Mouse (Mus musculus): ENCODE measurements around the gene Ccnd2. TPM values are rescaled to one million over a fixed set of nuclear protein-coding genes. Genes with fewer than 3 reads are reported as not detected.

The Ccnd2 gene
- 60.9 and 79.1 TPM in 2 replicates for total RNA-seq (2017)

DNA sequence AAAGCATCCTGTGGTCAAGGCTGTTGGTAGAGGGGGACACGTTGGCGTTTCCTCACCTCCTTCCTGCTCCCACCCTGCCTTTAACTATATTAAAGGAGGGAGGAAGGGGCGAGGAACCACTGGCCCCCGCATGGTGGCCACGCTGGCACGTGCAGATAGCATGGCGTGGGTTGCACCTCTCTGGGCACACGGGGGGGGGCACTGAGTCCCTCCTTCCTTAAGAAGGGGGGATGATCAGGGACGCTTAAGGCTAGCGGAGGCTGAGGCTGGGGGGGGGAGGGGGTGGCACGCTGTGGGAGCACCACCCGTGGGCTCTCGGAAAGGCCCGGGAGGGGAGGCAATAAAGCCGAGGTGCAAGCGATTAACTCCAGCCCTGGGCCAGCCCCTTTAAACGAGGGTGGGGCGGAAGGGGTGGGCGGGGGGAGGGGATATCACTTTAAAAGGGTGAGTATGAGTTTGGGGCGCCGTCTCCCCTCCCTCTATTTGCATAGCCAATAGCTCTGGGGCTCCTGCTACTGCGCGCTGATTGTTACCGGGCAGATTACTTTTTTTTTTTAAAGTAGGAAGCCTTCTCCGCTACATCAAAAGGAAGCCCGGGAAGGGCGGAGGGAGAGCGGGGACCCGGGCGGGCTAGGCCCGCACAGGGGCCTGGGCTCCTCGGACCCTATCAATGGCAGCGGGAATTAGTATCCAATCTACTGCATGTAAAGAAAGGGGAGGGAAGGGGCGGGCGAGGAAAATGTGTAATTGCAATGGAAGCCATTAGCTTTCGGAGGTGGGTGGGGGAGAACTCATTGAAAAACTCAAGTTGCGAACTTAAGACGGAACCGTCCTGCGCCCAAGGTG, at the start of gene Ccnd2:
TSS of gene Ccnd2 (minus strand) at position 88 of the 846 bp plus-strand sequence.
- ATAC-seq (replicated peaks; ENCODE audit: low read depth, poor library complexity, severe bottlenecking) = peak; percentile 23

DNA sequence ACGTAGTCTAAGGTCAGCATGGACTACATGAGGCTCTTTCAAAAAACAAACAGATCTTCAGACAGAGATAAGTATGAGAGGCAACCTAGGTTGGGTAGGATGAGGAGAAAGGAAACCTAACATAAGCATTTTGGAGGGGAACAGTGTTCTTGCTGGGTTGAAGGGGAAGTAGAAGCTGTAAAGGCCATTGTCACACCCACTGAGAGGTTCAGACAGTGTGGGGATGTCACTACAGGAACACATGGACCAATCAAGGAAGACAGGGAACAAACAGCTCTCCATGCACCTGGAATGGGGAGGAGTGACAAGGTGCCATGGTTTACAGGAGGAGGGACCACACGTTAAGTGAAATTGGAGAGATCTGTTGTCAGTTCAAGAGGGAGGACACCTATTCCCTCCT, 45.0 kb upstream of the Ccnd2 start:
- ATAC-seq (replicated peaks; ENCODE audit: low read depth, poor library complexity, severe bottlenecking) = 0 out of 2 replicates have a peak, but pooled peaks have one; percentile 8

DNA sequence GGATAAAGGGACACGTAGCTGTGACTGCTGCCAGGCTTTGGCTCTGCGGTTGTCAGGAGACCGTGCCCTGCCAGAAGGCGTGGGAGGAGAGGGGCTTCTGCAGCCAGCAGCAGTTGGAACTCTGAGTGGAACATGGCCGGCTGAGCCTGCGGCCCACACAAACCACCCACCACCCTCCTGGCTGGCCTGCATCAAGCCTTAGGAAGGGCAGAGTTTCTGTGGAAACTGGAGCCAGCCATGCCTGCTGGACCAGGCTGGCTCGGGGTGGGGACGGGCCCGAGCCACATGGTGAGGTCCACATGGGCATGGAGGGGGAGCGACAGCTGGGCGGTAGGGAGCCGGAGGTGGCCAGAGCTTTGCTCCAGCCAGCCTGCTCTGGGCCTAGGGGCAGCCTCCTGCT, 29.3 kb upstream of the Ccnd2 start:
- ATAC-seq (replicated peaks; ENCODE audit: low read depth, poor library complexity, severe bottlenecking) = no peak

DNA sequence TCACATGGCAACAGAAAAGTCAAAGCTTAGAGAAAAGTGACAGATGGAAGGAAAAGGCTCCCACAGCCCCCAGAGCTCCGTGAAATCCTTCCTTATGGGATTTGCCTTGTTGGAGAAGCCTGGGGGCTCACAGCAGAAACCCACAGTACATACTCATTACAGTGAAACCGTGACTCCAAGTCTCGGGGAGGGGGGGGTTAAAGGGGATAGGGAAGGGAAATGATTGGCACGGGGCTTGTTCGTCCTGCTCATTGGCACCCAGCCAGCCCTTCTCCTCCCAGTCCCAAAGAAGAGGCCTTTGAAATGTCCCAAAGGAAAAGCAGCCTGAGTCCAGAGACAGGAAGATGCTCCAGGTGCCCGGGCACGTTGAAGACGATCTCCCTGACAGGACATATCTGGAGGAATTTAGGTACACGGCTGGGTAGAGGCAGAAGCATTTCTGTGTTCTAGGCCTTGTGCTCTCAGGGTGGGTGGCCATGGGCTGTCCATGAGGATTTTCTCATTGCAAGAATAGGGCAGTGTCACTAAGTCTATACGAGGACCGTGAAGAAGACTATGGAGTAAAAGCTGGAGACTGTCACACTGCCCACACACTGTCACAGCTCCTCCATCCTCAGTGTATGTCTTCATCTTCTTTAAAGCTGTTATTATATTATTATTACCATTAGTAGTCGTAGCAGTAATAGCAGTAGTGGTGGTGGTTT, 27.2 kb upstream of the Ccnd2 start:
- ATAC-seq (replicated peaks; ENCODE audit: low read depth, poor library complexity, severe bottlenecking) = no peak

DNA sequence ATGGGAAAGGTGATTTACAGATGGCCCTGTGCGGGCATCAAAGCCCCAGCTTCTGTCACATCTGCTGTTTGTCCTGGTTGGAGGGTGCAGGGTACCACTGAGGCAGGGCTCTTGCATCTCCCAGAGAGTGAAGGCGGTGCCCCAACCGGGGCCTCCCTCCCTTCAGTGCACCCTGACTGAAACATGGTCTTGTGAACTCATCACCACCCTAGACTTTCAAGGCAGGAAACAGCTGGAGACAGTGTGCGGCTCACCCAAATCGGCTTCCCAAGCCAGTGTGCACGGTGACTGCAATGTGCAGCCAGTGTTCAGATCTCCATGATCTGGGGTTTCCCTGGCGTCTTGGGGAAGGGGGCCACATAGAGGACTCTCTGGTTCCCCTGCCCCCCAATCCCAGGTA, 26.0 kb upstream of the Ccnd2 start:
- ATAC-seq (replicated peaks; ENCODE audit: low read depth, poor library complexity, severe bottlenecking) = peak; percentile 71

DNA sequence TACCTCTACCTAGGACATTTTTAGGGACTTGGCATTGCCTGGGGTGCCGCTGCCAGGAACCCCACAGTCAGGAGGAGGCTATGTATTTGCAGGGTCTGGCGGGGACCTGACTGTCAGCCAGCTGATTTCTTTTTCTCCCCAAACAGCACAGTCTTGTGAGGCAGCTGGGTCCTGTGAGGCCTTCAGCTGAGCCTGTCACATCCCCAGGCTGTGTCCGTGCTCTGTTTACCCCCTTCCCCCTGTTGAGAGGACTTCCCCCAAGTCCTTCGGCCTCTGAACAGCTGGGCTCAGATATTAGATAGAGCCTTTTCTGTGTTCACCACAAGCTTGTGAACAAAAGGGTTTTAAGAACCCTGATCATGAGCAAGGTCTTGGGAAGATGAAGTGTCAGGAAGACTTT, 25.4 kb upstream of the Ccnd2 start:
- ATAC-seq (replicated peaks; ENCODE audit: low read depth, poor library complexity, severe bottlenecking) = no peak

DNA sequence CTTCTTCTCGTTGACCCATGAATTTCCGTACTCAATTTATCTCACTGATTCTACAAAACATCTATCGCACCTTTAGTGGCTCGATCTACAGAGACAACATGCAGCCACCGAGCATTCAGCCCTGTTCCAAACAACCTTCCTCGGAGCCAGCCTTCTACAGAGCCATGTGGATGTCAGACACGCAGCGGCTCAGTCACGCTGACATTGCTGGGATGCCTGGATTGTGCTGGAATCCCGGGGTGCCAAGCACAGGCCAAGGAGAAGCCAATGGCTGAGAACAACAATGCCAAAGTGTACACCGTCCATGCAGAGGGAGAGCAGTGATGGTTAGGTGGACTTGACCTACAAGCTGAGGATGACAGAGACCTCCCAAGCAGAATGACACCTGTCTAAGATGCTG, 20.5 kb upstream of the Ccnd2 start:
- ATAC-seq (replicated peaks; ENCODE audit: low read depth, poor library complexity, severe bottlenecking) = no peak

DNA sequence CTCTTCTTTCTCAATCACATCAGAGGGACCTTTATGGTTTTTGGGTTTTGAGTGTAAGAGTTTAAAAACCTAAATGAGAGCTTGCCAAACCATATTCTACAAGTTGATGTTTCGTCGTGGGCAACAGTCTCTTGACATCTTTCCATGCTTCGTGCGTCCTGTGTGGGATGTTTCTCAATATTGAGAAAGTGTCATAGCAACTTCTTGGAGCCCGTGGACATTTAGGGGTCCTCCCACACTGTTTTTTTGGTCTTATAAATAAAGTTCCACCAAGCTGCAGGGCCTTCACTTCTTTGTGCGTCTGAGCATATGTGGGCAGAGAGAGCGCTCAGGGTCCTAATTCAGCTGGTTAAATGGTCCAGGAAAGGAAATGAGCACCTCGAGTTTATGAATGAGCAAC, 18.7 kb upstream of the Ccnd2 start:
- ATAC-seq (replicated peaks; ENCODE audit: low read depth, poor library complexity, severe bottlenecking) = no peak

DNA sequence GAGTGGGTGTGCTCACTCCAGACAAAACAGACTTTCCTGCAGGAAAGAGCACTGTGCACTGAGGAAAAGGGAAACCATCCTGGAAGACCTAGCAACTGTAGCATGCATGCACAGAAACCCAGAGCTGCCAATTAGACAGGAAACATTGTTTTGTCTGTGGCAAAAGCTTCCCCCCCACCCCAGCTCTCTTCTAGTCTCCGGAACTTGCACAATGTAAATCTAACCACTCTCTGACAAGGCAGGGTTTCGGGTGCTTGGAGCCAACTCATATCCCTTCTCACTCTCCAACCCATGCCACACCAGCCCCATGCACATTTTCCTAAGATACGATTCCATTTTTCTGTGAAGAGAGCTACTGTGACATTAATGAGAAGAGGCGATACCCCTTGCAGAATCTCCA, 13.7 kb upstream of the Ccnd2 start:
- ATAC-seq (replicated peaks; ENCODE audit: low read depth, poor library complexity, severe bottlenecking) = peak; percentile 76

DNA sequence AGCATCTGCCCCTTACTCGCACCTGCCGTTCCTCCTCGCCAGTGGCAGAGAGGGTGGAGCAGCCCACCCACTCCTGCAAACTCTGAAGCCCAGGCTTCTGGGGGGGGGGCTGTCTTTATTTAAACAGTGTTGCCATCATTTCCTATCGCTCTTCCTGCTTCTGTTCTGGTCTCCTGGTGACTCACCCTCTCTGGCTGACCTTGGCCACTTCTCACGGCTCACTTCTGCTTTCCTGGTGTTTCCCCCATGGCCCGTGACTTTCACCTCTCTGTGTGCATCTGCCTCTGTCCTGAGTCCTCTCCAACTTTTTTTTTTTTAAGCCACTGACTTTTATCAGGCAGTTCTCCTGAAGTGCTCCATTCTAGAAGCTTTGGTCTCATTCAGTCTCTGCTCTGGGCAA, 10.8 kb upstream of the Ccnd2 start:
- peak; percentile 92 for ATAC-seq (replicated peaks; ENCODE audit: low read depth, poor library complexity, severe bottlenecking)

DNA sequence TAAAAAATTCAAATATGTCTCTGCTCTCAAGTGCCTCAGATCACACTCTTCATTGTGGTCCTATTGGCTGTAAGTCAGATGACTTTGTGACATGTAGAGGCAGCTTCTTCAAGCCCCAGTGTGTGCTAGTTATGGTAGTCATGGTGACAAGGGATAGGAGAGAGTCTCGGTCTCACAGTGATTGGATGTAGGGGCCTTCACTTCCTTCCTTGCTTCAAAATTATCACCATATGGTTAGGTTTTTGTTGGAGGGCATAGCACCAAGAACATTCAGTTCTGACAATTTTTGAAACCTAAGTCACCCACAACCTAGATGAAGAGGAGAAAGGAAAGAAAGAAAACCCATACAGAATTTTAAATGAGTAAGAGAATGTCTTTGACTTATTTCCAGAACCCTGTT, 5.3 kb upstream of the Ccnd2 start:
- no peak for ATAC-seq (replicated peaks; ENCODE audit: low read depth, poor library complexity, severe bottlenecking)

DNA sequence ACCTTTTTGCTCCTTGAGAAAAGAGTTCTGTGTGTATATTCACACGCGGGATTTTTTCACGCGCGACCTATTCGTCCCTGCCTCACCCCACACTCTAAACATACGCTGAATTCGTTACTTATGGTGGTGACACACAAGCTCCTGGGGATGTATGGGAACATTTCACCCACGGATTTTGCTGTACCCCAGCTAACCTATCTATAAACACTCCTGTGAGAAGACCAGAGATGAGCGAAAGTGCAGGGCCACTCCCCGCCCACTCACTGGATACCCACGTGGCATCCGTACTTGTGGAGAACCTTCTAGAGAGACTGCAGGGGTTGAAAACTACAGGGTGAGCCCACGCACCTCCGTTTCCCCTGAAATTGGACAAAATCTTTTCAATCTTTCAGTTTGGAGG, 3.5 kb upstream of the Ccnd2 start:
- no peak for ATAC-seq (replicated peaks; ENCODE audit: low read depth, poor library complexity, severe bottlenecking)

DNA sequence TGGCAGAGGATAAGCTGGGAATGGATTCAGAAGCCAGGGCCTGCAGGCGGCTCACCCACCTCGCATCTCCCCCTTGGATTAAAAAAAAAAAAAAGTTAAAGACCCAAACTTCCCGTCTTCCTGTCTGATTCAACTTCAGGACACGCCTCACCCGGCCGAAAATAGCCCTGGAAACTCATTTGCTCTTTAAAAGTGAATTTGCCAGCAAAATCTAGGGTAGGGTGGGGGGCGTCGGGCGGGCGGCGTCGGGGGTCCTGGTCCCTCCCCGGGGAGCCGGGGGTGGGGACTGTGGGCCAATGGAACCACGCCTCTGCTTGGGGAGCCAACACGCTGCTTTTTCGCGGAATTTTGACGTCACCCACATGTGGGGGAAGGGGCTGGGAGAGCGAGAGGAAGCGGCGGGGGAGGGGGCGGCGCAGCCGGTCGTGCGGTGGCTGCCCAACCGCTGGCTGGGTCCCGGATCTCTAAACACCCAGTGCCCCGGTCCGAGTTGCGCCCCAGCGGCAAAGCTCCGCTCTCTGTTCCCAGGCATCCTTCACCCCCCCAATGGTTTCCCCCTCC, 2.8 kb upstream of the Ccnd2 start:
- ATAC-seq (replicated peaks; ENCODE audit: low read depth, poor library complexity, severe bottlenecking) = peak; percentile 6; the same call in 1 of the 2 replicates

DNA sequence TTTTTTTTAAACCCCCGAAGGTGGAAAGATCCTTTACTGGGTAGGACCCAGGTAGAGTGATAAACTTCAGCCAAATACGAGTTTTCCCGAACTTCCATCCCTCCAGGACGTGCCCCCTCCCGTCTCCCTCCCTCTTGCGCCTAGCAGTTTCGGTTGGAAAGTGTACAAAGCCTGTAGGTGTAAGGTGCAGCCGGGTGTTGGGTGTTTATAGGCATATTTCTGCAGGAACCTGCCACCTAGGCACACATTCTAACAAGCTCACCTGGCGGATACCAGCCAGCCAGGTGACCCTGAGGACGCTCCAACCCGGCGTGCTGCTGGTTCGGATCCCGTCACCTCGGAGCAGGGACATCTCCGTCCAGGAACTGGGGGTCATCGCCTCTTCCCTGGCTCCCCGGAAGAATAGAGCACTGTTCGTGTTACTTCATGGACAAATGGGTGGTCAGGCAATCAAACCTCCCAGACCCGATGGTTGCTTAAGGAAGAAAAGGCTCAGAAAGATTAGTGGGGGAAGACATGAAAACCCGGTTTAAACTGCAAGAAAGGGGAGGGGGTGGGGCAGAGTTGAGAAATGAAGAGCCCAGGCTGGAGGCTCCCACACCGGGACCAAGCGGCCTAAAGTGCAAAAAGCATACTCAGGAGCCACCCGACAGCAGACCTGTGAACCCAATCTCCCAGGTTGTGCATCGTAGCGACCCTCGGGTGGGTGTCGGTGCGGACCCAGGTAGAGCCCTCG, 2.1 kb upstream of the Ccnd2 start:
- ATAC-seq (replicated peaks; ENCODE audit: low read depth, poor library complexity, severe bottlenecking) = no peak

DNA sequence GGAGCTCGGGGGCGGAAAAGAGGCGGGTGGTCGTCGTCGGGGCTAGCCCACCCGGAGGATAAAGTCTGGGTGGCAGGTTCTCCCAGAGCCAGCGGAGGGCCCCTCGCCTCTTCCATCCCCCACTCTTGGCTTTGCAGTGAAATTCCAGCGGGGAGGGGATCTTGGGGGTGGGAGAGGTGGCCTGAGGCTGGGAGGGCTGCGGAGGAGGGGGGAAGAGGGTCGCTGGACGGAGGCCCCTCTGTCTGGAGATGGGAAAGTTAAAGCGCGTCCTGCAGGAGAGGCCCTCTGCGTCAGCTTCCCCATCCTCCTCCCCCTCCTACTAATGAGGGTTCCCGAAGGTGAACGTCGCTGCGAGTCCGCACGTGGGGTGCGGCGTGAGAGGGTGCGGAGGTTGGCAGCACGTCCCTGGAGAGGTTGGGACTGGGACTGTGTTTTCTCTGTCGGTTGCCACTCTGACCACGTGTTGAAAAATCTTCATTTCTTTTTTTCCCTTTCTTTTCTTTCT, 1.4 kb upstream of the Ccnd2 start:
- ATAC-seq (replicated peaks; ENCODE audit: low read depth, poor library complexity, severe bottlenecking) = no peak

DNA sequence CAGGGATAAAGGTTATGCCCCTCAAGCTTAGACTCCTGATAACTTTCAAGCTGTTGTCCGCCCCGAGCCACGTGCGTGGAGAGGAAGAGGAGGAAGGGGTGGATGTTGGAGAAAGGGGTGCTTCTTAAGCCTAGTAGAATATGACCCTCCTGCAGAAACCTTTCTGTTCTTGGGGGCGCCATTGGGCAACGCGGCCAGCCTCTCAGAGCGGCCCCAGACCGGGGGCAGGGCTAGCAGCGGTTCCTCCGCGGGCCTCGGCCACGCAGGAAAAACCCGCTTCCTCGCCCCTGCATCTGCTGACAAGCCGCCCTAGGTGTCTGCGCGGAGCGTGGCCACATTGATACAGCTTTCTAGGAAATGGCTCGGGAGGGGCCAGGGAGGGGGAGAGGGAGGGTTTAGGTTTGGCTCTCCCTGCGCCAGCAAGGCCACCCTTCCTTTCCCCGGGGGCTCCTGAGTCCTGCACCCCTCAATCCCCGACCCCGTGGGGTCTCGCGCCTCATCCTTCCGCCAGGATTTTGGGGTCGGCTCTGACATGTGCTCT, 358 bp downstream of the Ccnd2 start:
- peak; percentile 17 for ATAC-seq (replicated peaks; ENCODE audit: low read depth, poor library complexity, severe bottlenecking)

DNA sequence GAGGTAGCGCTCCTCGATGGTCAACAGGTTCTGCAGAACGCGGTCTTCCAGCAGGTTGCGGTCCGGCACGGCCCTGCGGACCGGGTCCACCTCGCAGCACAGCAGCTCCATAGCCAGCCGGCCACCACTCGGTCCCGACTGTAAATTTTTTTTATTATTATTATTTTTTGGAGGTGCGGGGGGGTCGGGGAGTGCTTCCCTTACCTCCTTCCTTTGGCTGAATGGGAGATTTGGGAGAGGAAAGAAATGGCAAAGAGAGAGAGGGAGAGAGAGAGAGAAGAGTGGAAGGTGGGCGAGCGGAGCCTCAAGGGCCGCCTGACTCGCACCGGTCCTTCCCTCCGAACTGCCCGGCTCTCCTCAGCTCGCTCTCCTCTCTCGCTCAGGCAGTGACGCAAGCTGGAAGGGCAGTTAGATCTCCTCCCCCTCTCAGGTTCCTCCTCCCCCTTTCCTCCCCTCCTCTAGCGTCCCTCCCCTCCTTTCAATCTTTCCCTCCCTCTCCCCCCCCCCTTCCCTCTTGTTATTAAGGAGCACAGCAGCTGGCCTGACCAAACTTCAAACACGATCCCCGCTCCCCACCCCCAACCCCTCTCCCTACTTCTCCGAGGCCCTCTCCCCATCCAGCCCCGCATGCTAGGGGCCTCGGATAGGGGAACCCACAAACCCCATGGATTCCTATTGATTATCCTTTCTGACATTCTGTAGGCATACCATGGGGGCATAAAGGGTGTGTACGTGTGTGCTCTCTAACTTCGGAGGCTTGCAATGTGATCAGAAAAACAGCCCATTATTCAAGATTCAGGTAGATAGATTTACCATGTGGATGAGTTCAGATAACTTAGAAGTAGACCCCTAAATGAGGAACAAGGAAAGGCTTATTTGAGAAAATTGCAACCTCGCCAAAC, 1.1 kb downstream of the Ccnd2 start:
- peak; percentile 34 for ATAC-seq (replicated peaks; ENCODE audit: low read depth, poor library complexity, severe bottlenecking)

DNA sequence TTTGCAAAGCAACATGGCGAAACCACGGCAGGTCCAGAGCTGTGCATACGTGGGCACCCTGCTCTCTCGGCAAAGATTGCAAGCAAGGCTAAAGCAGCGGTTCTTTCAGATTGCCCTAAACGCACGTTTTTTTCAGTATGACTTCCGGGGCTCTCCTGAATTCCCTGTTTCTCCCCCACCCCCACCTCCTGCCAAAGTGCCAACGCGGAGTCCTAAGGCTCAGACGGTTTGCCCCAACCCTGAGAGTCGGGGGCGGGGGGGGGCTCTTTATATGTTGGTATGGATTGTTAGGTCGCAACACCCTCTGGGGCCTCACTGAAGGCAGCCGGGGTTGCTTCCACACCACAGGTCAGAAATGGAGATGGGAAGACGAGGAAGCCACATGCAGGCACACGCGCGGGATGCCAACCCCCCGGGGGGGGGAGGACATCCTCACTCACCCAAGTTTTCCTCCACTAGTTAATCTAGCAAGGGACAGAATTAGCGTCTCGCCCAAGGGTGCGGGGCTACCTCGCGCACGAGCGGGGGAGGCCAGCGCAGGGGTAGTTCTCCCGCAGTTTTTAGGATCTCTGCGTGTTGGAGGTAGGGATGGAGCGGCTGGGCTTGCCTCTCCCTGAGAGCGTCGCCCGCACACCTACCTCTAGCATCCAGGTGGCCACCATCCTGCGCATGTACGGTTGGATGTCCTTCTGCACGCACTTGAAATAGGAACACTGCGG, 1.9 kb downstream of the Ccnd2 start:
- ATAC-seq (replicated peaks; ENCODE audit: low read depth, poor library complexity, severe bottlenecking) = no peak
